Mouse (Mus musculus) megakaryocyte-erythroid progenitor cell, adult 5-6 weeks (primary cell): Measurements from ENCODE around the gene Pmfbp1. TPM values are rescaled to one million over a fixed set of nuclear protein-coding genes. Genes with fewer than 3 reads are reported as not detected.

Experiments
- ATAC-seq: replicated peaks from 2 replicates; pipeline ENCODE4 v1.8.0; 2016; ENCODE audit warnings: mild to moderate bottlenecking, inconsistent platforms; ENCODE audit not compliant: severe bottlenecking, poor library complexity, low FRiP score, low TSS enrichment
- total RNA-seq, 2 experiments: library from RNA; stranded (forward) in 1 of 2; stranded (reverse) in 1 of 2; fragments of 200-1000, 215-1000 nt in 1 of 2; fragments of >200 nt in 1 of 2; fragmentation: Nextera tagmentation in 1 of 2; gene quantifications; 2 replicates each; pipeline ENCODE4 v1.2.3; 2014 to 2017

The Pmfbp1 gene
- total RNA-seq, 2 experiments from 2014 or later, result not detected

DNA sequence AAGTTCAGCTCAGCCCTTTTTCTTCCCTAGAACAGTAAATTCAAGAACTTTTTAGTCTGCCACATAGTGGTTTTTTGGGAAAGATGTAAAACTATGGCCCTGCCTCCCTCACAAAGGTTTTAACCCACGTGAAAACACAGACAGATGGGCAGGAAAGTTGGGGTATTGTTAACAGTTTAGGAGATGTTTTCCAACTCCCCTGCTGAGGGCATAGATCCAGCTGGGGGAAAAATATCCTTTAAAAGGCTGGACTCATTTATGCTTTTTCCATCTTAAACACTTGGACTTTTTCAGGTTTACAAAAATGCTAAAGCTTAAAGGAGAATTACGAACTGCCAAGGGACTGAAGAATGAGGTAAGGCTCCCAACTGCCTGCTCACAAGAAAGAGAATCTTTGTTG, 774 bp downstream of the Pmfbp1 start:
- ATAC-seq, result no peak

DNA sequence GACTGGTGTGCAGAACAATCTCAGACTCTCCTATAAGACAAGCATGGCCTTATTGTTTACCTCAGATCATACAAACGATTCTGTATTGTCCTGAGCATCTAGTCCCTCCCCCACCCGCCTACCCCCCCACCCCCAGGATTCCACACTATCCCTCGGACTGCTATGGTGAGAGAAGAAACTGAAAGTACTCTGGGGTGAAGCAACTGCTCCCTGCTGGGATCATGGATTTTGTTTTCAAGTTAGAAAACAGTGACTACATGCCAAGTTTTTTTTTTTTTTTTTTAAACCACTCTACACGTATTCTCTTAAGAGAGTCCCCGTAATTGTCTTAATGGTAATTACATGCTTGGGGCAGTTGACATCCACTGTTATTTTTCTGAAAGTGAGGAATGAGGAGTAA, 3.6 kb downstream of the Pmfbp1 start:
- ATAC-seq, result no peak

- ATAC-seq, result no peak
These were observed 5.3 kb downstream of the Pmfbp1 start for GRCm38 (mm10) chr8:109499009-109499717.

- ATAC-seq, result no peak
These were observed 9.7 kb downstream of the Pmfbp1 start for GRCm38 (mm10) chr8:109503566-109503965.

DNA sequence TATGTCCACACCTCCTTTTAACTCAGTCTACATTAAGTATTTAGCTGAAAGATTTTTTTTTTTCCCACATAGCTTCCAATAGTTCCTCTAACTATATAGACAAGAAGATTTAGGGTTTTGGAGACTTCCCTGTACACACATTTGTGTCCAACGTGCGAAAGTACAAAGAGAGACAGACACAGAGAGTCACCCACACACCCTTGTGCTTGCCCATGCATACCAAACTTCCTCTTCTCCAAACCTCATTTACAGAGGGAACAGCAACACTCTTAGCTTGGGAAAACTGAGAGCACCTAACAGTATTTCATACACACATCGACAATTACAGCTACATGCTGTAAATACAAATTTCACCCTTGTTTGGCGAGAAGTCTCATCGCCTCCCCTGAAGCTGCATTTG, 11.7 kb downstream of the Pmfbp1 start:
- no peak for ATAC-seq

DNA sequence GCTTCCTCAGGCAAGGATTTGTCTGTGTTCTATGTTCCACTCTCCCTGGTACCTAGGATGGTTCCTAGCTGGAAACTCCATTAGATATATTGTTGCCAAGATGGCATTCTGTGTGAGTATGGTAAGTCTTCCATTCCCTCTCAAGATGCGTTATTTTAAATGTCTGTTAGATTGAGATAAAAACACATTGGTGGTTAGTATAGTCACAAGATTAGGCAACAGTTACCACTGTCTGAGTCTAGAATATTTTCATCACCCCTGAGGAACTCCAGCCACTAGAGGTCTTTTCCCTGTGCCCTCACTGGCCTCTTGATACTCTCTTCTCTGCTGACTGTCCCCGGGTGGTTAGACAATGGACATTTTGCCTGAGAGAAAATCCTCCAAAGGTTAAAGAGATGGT, 30.2 kb downstream of the Pmfbp1 start:
- ATAC-seq, result no peak

DNA sequence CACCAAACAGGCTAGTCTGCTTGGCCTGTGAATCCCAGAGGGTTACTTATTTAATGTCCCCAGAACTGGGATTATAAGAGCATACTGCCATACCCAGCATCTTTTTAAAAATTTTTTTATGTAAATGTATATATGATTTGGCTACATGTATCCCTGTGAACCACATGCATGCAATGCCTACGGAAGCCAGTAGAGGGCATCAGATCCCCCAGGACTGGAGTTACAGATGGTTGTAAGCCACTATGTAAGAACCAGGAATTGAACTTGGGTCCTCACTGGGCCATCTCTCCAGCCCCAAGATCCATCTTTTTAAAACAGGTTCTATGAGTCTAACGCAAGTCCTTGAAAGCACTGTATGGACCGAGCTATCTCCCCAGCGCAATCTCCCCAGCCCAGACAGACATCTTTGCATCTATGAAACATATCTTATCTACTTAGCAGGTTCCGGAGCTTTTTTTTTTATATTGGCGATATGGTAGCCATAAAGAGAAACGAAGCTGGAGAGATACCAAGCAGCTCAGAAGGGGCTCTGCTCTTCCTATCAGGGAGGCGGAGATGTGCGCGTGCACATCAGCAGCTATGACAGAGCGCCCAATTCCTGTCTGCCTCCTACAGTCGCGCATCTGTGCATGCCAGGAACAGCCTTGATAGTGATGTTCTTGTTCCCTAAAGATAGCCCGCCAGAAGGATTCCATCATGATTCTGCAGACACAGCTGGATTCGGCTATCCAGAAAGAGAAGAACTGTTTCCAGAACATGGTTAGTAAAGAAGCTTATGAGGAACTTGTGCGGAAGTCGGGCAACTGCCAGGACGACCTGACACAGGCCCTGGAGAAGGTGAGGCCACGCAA, 41.5 kb downstream of the Pmfbp1 start:
- ATAC-seq, result 0 out of 2 replicates have a peak, but pooled peaks have one; percentile 46

DNA sequence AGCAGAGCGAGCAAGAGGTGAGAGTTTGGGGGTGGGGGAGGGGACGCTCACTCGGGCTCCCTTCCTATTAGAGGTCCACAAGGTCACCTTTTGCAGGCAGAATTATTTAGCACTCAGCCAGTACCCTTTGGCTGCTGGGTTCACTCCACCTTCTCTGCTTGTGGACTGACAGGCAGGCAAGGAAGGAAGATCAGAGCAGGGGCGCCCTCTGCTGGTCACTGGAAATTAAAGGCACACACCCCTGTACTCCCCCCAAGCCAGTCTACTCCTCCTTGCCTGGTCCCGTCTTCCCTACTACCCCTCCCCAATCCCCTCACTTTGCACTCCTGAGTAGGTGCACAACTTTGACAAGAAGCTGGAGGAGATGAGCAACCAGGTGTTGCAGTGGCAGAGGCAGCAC, 42.9 kb downstream of the Pmfbp1 start:
- peak; percentile 87 for ATAC-seq

DNA sequence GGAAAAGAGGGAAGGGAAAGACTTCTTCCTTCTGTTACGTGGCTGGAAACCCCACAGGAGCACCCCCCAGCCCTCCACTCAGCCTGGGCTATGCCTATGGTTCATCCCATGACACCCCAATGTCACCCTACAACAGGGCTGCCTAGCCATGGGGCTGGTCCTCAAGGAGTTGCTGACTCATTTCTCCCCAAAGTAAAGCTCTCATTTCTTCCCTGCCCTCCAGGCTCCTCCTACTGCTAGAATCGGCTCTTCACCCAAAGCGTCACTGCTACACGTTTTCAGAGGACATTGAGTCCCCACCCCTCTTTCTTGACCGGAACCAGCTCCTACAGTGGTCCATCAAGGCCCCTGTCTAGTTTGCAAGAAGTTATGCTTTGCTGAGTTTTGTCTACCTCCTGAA, 48.3 kb downstream of the Pmfbp1 start:
- no peak for ATAC-seq

- ATAC-seq, result no peak
These were observed 49.1 kb downstream of the Pmfbp1 start for GRCm38 (mm10) chr8:109542748-109543519.

DNA sequence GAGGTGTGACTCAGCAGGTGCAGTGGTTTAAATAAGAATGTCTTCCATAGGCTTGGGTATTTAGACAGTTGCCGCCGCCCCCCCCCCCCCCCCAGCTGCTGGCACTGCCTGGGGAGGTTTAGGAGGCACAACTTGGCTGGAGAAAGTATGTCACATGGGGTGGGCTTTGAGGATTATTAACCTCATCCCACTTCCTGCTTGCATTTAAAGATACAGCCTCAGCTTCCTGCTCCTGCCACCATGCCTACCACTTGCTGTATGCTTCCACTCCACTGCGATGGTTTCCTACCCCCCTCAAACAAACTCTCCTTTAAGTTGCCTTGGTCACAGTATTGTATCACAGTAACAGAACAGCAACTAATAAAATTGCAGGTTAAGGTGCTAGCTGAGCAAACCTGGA, 50.2 kb downstream of the Pmfbp1 start:
- no peak for ATAC-seq

DNA sequence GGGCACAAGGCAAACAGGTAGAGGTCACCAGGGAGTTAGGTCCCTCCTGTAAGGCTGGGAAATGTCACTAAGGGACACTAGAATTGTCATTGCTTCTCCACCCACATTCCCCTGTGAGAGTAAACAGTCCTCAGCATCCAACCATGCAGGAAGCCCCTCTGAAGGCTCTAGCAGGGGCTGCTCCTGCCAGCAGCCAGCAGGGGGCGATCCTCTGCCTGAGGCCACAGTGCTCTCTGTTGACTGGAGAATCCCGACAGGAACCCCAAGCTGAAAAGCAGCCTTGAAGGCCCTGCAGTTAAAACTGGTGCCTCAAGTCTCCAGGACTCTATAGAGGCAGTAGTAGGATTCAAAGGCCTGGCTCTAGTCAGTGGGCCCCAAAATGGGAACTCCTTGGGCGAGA, 57.8 kb downstream of the Pmfbp1 start:
- ATAC-seq, result peak; percentile 58

DNA sequence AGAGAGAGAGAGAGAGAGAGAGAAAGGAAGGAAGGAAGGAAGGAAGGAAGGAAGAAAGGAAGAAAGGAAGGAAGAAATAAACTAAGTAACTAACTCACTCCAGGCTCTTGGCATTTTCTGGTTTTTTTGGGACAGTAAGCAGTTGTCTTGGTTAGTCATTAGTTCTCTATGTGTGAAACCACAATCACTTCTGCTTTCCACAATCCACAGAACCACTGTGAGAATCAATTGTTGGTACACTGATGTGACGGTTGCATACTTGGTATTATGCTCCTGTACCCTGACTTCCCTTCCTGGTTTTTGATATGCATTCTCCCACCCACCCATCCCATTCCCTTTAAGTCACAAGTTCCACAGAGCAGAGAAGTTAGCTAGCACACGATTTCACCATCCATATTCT, 70.1 kb downstream of the Pmfbp1 start:
- ATAC-seq, result no peak

GRCm38 (mm10) chr8:109564766-109565165, 70.9 kb downstream of the Pmfbp1 start:
- no peak for ATAC-seq

DNA sequence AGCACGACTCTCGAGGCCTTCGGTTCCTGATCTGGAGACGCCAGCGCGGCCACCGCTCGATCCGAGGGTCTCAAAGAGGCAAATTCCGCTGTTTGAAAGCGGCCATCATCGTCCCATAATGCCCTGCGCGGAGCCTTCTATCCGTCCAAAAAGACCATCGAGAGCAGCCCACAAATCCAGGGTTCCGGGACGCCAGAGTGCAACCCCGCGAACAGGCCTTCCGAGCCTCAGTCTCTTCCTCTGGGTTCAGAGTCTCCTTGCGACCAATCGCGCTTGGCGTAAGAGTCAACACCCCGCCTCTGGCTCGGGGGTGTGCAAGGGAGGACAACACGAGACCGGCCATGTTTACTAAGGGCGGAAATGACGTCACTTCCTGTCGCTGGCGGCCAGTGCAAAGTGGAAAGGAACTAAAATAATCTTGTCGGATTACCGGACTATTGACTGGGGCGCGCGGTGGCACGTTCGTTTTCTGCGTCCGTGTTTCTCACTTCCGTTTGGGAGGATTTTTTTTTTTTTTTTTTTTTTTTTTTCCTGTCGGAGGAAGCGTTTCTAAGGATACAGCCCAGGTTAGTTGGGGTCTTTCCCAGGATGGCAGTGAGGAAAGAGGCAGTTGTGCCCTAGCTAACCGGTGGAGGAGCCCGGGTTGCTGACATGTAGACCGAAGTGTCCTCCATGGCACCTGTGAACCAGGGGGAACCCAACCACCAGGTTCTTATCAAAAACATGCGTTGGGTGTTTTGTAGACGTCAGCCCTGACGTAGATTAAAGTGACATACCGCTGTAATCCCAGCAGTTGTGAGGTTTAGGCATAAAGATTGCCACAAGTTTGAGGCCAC, 71.9 kb downstream of the Pmfbp1 start, which contains the start of the genes Dhx38 and Txnl4b:
TSS of gene Dhx38 (minus strand) at position 364 of the 836 bp plus-strand sequence.
TSS of gene Txnl4b (plus strand) at position 395 of the 836 bp plus-strand sequence.
- peak; percentile 96 for ATAC-seq

DNA sequence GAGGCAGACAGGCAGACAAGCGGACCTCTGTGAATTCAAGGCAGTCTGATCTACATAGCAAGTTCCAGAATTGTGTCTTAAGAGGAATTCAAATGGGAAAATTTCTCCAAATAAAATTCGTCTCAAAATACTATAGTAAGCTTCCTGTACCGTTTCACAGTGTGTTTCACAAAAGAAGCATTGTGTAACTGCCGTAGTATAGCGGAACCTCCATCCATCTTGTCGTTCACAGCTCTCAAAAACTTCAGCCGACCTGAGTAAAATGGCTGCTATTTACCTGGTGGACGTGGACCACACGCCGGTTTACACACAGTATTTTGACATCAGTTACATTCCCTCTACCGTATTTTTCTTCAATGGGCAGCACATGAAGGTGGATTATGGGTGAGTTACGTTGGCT, 77.3 kb downstream of the Pmfbp1 start:
- ATAC-seq, result no peak

DNA sequence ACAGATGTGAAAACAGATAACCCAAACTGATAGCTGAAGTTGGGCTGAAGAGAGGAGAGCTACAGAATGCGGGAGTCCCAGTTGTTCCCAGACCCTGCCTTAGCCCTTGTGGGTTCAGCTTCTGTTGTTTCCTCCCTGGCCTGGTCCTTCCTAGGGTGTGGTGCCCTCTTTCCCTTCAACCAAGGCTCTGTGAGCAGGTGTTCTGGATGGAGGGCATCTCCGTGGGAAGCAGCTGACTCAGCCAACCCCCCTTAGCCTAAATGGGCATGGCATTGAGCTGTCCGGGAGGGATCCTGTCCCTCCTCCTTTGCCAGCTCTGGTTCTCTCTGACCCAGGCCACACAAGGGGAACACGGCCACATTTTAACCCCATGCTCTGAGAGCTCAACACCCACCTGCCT, 82.5 kb downstream of the Pmfbp1 start:
- no peak for ATAC-seq

DNA sequence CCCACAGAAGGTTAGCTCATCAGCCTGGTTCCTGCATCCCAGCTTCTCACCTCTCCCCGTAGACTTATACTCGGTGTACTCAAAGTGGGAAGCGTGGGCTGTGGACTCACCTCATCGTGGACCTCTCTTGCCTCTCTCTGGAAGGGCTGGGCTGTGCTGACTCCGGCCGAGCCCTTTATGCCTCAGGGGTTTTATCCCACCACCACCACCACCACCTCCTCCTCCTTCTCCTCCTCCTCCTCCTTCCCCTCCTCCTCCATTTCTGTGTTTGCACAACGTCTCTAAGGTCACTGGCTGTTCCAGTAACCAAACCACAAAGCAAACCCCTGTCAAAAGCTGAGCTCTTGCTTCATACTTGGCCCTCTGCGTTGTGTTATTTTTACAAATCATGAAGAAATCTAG, 85.1 kb downstream of the Pmfbp1 start, which contains the start of gene Hp:
TSS of gene Hp (minus strand) at position 273 of the 402 bp plus-strand sequence.
- ATAC-seq, result no peak

DNA sequence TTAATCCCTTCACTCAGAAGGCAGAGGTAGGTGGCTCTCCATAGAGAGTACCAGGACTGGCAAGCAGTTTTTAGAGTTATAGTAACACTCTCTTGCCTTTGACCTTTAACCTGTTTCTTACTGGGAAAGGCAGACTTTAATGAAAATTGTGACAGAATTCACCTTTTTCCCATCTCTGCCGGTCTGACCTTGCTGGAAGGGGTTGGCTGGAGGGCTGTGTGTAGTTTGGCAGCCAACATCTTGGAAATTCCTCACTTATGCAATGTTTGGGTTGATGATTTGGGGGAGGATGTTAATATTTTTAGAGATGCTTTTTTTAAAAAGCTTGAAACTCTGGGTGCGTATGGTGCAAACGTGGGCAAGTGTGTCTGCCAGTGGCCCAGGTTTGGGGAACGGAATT, 90.5 kb downstream of the Pmfbp1 start:
- ATAC-seq, result no peak
